Mouse (Mus musculus) bone marrow, adult 2 months (tissue): ENCODE results near the gene Plekhg3. TPM values are rescaled to one million over a fixed set of nuclear protein-coding genes. Genes with fewer than 3 reads are reported as not detected.

ENCODE experiments used
- H3K27ac ChIP-seq: fragments of 200-500 bp; 2 replicates; pipeline ENCODE4 v1.5.1; 2012; ENCODE audit warnings: low read depth, mild to moderate bottlenecking, control low read depth, inconsistent platforms, low read length; ENCODE audit not compliant: control insufficient read depth, poor library complexity, insufficient read depth
- H3K4me1 ChIP-seq: fragments of 200-500 bp; 2 replicates; pipeline ENCODE4 v1.6.1; 2011; ENCODE audit warnings: low read length; ENCODE audit not compliant: control insufficient read depth, insufficient read depth
- H3K4me3 ChIP-seq: fragments of 200-500 bp; replicated peaks from 2 replicates; pipeline ENCODE3; 2011; ENCODE audit warnings: mild to moderate bottlenecking, low read depth, low read length, control low read depth; ENCODE audit not compliant: control insufficient read depth
- CTCF ChIP-seq: fragments of 200-500 bp; IDR thresholded peaks from 2 replicates; pipeline ENCODE4 v1.5.1; 2011; ENCODE audit warnings: low read length, control low read depth; ENCODE audit not compliant: control insufficient read depth, insufficient read depth
- POLR2A ChIP-seq: fragments of 200-500 bp; IDR thresholded peaks from 2 replicates; pipeline ENCODE4 v1.6.1; 2011; ENCODE audit warnings: low read depth, mild to moderate bottlenecking, control low read depth, low read length, borderline replicate concordance; ENCODE audit not compliant: control insufficient read depth
- WGBS: fragments of 180-500 bp; shearing (Covaris S2); methylation state at CpG from one replicate; pipeline ENCODE4 v1.1.7; 2018; 5-methylcytosine and 5-hydroxymethylcytosine counted together
- polyA plus RNA-seq: library from polyadenylated mRNA; stranded (reverse); fragments of >200 nt; gene quantifications from 2 replicates; pipeline ENCODE4 v1.2.4, GENCODE M21; 2011; ENCODE audit warnings: low replicate concordance; ENCODE audit not compliant: missing spikeins, insufficient read depth, insufficient read length

The Plekhg3 gene
- polyA plus RNA-seq, 1 experiment = 24.0 TPM

DNA sequence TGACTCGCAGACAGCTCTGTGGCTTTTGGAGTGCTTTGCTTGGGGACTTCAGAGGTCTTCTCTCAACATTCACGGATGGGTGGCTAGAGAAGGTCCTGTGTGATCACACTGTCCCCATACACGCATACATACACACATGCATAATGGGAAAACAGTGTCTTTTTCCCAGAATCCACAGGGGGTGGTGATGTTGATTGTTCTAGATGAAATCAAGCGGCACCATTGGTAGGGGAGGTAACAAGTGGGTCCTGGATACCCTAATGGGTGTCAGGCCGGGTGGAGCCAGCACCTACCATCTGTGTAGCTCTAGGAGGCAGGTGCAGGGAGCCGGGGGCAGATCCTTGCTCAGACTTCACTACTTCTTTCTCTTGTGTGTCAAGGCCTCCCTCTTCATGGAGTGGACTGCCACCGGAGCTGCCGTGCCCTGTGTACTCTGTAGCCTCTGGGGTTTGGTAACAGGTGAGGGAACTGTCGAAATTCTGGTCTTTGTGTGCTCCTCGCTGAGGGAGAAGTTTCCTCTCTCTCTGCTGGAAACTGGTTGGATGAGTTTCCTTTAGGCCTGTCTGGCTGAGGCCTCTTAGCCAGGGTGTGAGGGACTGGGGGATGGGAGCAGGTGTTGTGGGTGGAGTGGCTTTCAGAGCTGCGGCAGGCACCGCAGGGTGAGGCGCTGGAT lies 16.9 kb downstream of the Plekhg3 start:
- Histone ChIP-seq H3K27ac (peak overlapping the region; percentile 78), H3K4me3 (peak overlapping the region; percentile 49), H3K4me1 (peaks cover 9% of the 10 kb centered on the region)
- TF ChIP-seq POLR2A = no peak
- no peak for TF ChIP-seq CTCF
- WGBS = 36% methylated on average over 13 of the region's 13 CpGs

DNA sequence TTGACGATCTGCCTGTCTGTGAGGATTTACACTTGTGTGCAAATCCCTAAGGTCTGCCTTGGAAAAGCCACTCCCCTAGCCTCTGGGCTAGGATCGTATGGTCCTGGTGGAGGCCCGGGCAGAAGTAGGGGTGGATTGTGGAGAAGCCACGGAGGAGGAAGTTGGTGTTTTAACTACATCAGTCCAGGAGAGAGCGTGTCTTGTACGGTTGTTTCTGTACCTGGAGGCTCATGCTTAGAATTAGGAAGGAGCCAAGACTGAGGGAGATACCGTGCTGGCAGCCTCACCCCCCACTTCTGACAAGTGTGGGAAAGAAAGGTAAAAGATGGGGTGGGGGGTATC lies 17.4 kb downstream of the Plekhg3 start:
- peak overlapping the region; percentile 34 for H3K4me3 ChIP-seq
- H3K27ac ChIP-seq = peak overlapping the region; percentile 78
- TF ChIP-seq POLR2A = no peak
- no peak for TF ChIP-seq CTCF
- WGBS = 9% methylated on average over 7 of the region's 7 CpGs
- peaks cover 9% of the 10 kb centered on the region for H3K4me1 ChIP-seq

- Histone ChIP-seq H3K4me1 (peaks cover 9% of the 10 kb centered on the region), H3K27ac (no peak overlapping the region)
- 84% methylated on average over 3 of the region's 3 CpGs for WGBS
Observed at GRCm38 (mm10) chr12:76549203-76549602, 18.5 kb downstream of the Plekhg3 start.

GRCm38 (mm10) chr12:76552321-76552720 lies 21.6 kb downstream of the Plekhg3 start:
- WGBS = 26% methylated on average over 8 of the region's 8 CpGs
- peak overlapping the region; percentile 23 for H3K27ac ChIP-seq
- no peak overlapping the region for H3K4me3 ChIP-seq
- TF ChIP-seq CTCF (no peak), POLR2A (no peak)
- H3K4me1 ChIP-seq = peaks cover 3% of the 10 kb centered on the region; the same call in 1 of the 2 replicates

More at GRCm38 (mm10) chr12:76549203-76549602, 18.5 kb downstream of the Plekhg3 start:
- no peak for TF ChIP-seq CTCF
- H3K4me3 ChIP-seq = no peak overlapping the region

GRCm38 (mm10) chr12:76552958-76553357 lies 22.3 kb downstream of the Plekhg3 start:
- peaks cover 3% of the 10 kb centered on the region; the same call in 1 of the 2 replicates for H3K4me1 ChIP-seq
- H3K4me3 ChIP-seq = no peak overlapping the region
- no peak for TF ChIP-seq CTCF
- TF ChIP-seq POLR2A = no peak
- 29% methylated on average over 4 of the region's 4 CpGs for WGBS
- no peak overlapping the region for H3K27ac ChIP-seq

GRCm38 (mm10) chr12:76553917-76554316 lies 23.2 kb downstream of the Plekhg3 start:
- Histone ChIP-seq H3K4me1 (peaks cover 3% of the 10 kb centered on the region; the same call in 1 of the 2 replicates), H3K27ac (no peak overlapping the region), H3K4me3 (no peak overlapping the region)
- WGBS = 77% methylated on average over 7 of the region's 7 CpGs
- TF ChIP-seq POLR2A = no peak
- TF ChIP-seq CTCF = no peak

- H3K4me1 ChIP-seq = peaks cover 3% of the 10 kb centered on the region; the same call in 1 of the 2 replicates
- WGBS = 76% methylated on average over 3 of the region's 3 CpGs
Observed at GRCm38 (mm10) chr12:76554392-76554791, 23.7 kb downstream of the Plekhg3 start.

DNA sequence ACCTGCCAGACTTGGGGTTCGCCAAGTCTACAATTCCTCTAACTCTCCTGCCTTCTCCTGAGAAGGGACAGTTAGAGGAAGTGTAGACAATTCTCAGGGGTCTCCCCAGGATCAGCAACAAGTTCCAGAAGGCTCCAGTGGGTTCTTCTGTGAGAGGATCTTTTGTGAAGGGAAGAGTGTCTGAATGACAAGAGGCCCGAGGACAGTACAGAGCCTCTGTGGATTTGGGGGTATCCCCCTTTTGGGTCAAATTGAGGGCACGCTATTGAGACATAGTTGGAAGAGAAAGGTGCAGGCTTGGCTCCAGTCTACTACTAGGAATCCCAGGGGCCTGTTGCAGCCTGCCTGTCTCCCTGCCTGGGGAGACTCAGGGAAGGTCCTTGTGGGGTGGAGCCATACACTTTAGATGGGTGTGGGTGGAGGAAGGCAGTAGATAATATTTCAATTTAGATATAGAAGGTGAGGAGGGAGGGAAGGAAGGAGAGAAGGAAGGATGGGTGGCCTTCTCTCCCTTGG lies 24.2 kb downstream of the Plekhg3 start:
- H3K4me1 ChIP-seq = peaks cover 3% of the 10 kb centered on the region; the same call in 1 of the 2 replicates
- H3K4me3 ChIP-seq = no peak overlapping the region
- WGBS = 71% methylated on average over 3 of the region's 3 CpGs
- TF ChIP-seq CTCF = no peak
- TF ChIP-seq POLR2A = no peak
- no peak overlapping the region for H3K27ac ChIP-seq

More at GRCm38 (mm10) chr12:76554392-76554791, 23.7 kb downstream of the Plekhg3 start:
- H3K27ac ChIP-seq = no peak overlapping the region
- no peak overlapping the region for H3K4me3 ChIP-seq
- TF ChIP-seq POLR2A = no peak
- TF ChIP-seq CTCF = no peak

- peaks cover 3% of the 10 kb centered on the region; the same call in 1 of the 2 replicates for H3K4me1 ChIP-seq
- TF ChIP-seq POLR2A (no peak), CTCF (no peak)
- WGBS = 82% methylated on average over 7 of the region's 7 CpGs
- H3K27ac ChIP-seq = no peak overlapping the region
- H3K4me3 ChIP-seq = no peak overlapping the region
Observed at GRCm38 (mm10) chr12:76556187-76556586, 25.5 kb downstream of the Plekhg3 start.
